Mouse (Mus musculus) MEL (cell line): ENCODE measurements around the gene Timp2. TPM values are rescaled to one million over a fixed set of nuclear protein-coding genes. Genes with fewer than 3 reads are reported as not detected.

Source experiments
- DNase-seq: peaks from one replicate; pipeline ENCODE4 v3.0.0; 2011; ENCODE audit warnings: low read depth, low spot score
- H3K27ac ChIP-seq: 2 replicates; pipeline ENCODE4 v1.5.1; 2012; ENCODE audit warnings: low read depth, mild to moderate bottlenecking, control low read depth, low read length, moderate library complexity; ENCODE audit not compliant: control insufficient read depth
- H3K27me3 ChIP-seq, 2 experiments: fragments of 150-350 bp in 1 of 2; sonication (generic) in 1 of 2; 2 replicates each; pipeline ENCODE4 v1.6.1; 2012; ENCODE audit warnings: low read length in 2 of 2, mild to moderate bottlenecking in 2 of 2, improper control_type of control experiment in 1 of 2, moderate library complexity in 1 of 2; ENCODE audit not compliant: insufficient read depth in 2 of 2, control insufficient read depth in 1 of 2
- H3K36me3 ChIP-seq, 2 experiments: 2 replicates each; pipeline ENCODE4 v1.6.1; 2012 to 2014; ENCODE audit warnings: low read length in 2 of 2, improper control_type of control experiment in 1 of 2, inconsistent platforms in 1 of 2, mild to moderate bottlenecking in 1 of 2; ENCODE audit not compliant: insufficient read depth in 2 of 2, control insufficient read depth in 1 of 2
- H3K4me1 ChIP-seq, 2 experiments: fragments of 150-350 bp in 1 of 2; sonication (generic) in 1 of 2; 2 replicates each; pipeline ENCODE4 v1.6.1; 2012; ENCODE audit warnings: low read length in 2 of 2, improper control_type of control experiment in 1 of 2, mild to moderate bottlenecking in 1 of 2; ENCODE audit not compliant: insufficient read depth in 2 of 2, control insufficient read depth in 1 of 2
- H3K4me3 ChIP-seq, 2 experiments: fragments of 150-350 bp in 1 of 2; sonication (generic) in 1 of 2; 2 replicates each; pipeline ENCODE4 v1.5.1; 2012; ENCODE audit warnings: low read depth in 2 of 2, low read length in 2 of 2, mild to moderate bottlenecking in 2 of 2, moderate library complexity in 2 of 2, control low read depth in 1 of 2, improper control_type of control experiment in 1 of 2; ENCODE audit not compliant: control insufficient read depth in 1 of 2, insufficient read depth in 1 of 2
- H3K79me2 ChIP-seq: 2 replicates; pipeline ENCODE4 v1.6.1; 2012; ENCODE audit warnings: mild to moderate bottlenecking, low read length, moderate library complexity; ENCODE audit not compliant: control insufficient read depth, poor library complexity, insufficient read depth
- H3K9ac ChIP-seq: 2 replicates; pipeline ENCODE4 v1.6.1; 2012; ENCODE audit warnings: low read depth, mild to moderate bottlenecking, control low read depth, low read length, moderate library complexity; ENCODE audit not compliant: control insufficient read depth, poor library complexity, severe bottlenecking
- H3K9me3 ChIP-seq: fragments of 150-350 bp; sonication (generic); replicated peaks from 2 replicates; pipeline ENCODE4 v1.6.1; 2012; ENCODE audit warnings: mild to moderate bottlenecking, low read length, improper control_type of control experiment, moderate library complexity; ENCODE audit not compliant: insufficient read depth
- EP300 ChIP-seq, 2 experiments: IDR thresholded peaks; 2 replicates each; pipeline ENCODE4 v1.6.1; 2011; ENCODE audit warnings: improper control_type of control experiment in 2 of 2, low read length in 2 of 2, low read depth in 1 of 2, mild to moderate bottlenecking in 1 of 2
- GABPA ChIP-seq: IDR thresholded peaks from 2 replicates; pipeline ENCODE4 v1.6.1; 2012; ENCODE audit warnings: low read depth, mild to moderate bottlenecking, inconsistent platforms, low read length, improper control_type of control experiment, moderate library complexity
- MAZ ChIP-seq: IDR thresholded peaks from 2 replicates; pipeline ENCODE4 v1.6.1; 2012; ENCODE audit warnings: low read depth, mild to moderate bottlenecking, inconsistent platforms, low read length, improper control_type of control experiment
- MEF2A ChIP-seq: IDR thresholded peaks from 2 replicates; pipeline ENCODE4 v1.6.1; 2014; ENCODE audit warnings: low read depth, mild to moderate bottlenecking, inconsistent platforms, low read length, improper control_type of control experiment; ENCODE audit not compliant: poor library complexity, insufficient replicate concordance, severe bottlenecking; ENCODE audit errors: extremely low read depth
- MXI1 ChIP-seq: IDR thresholded peaks from 2 replicates; pipeline ENCODE4 v1.6.1; 2011; ENCODE audit warnings: mild to moderate bottlenecking, low read depth, low read length, improper control_type of control experiment
- POLR2AphosphoS2 ChIP-seq: IDR thresholded peaks from 2 replicates; pipeline ENCODE4 v1.6.1; 2011; ENCODE audit warnings: low read length, improper control_type of control experiment
- RAD21 ChIP-seq: IDR thresholded peaks from 2 replicates; pipeline ENCODE4 v1.6.1; 2011; ENCODE audit warnings: mild to moderate bottlenecking, low read depth, low read length, improper control_type of control experiment
- SIN3A ChIP-seq: IDR thresholded peaks from 2 replicates; pipeline ENCODE4 v1.6.1; 2012; ENCODE audit warnings: low read length, improper control_type of control experiment, inconsistent platforms
- TAL1 ChIP-seq: IDR thresholded peaks from 2 replicates; pipeline ENCODE4 v1.6.1; 2012; ENCODE audit warnings: mild to moderate bottlenecking, inconsistent platforms, low read length, moderate library complexity, mixed read lengths
- UBTF ChIP-seq: IDR thresholded peaks from 2 replicates; pipeline ENCODE4 v1.6.1; 2012; ENCODE audit warnings: low read depth, mild to moderate bottlenecking, inconsistent platforms, low read length, improper control_type of control experiment, moderate library complexity, borderline replicate concordance; ENCODE audit not compliant: insufficient read depth
- USF2 ChIP-seq, 2 experiments: IDR thresholded peaks; 2 replicates each; pipeline ENCODE4 v1.6.1; 2011 to 2012; ENCODE audit warnings: improper control_type of control experiment in 2 of 2, low read length in 2 of 2, borderline replicate concordance in 1 of 2, inconsistent platforms in 1 of 2, low read depth in 1 of 2, mild to moderate bottlenecking in 1 of 2; ENCODE audit not compliant: insufficient read depth in 1 of 2
- ZMIZ1 ChIP-seq: IDR thresholded peaks from 2 replicates; pipeline ENCODE4 v1.6.1; 2012; ENCODE audit warnings: low read depth, mild to moderate bottlenecking, inconsistent platforms, low read length, improper control_type of control experiment, moderate library complexity
- ZNF384 ChIP-seq: IDR thresholded peaks from 2 replicates; pipeline ENCODE4 v1.6.1; 2012; ENCODE audit warnings: low read depth, mild to moderate bottlenecking, inconsistent platforms, low read length, improper control_type of control experiment
- polyA plus RNA-seq, 2 experiments: library from polyadenylated mRNA; stranded (reverse) in 1 of 2; unstranded in 1 of 2; fragments of >175 nt in 1 of 2; fragments of >200 nt in 1 of 2; gene quantifications; 2 replicates each; pipeline versions ENCODE4 v1.2.1 to v1.2.4; 2012; ENCODE audit warnings: low replicate concordance in 2 of 2, low read depth in 1 of 2; ENCODE audit not compliant: insufficient read length in 2 of 2, insufficient read depth in 1 of 2, missing spikeins in 1 of 2
- total RNA-seq: library from RNA; depleted of rRNA; stranded (reverse); fragments of 300-350 nt; gene quantifications from 2 replicates; pipeline ENCODE4 v1.2.3, GENCODE M21; 2012

Gene Timp2
- total and polyA plus RNA-seq, 3 experiments = not detected

- H3K4me3 ChIP-seq = no peak overlapping the region
- no peaks in the 10 kb centered on the region for H3K36me3 ChIP-seq
- H3K79me2 ChIP-seq = no peaks in the 10 kb centered on the region
- H3K9me3 ChIP-seq = no peaks in the 10 kb centered on the region
- no peak overlapping the region for H3K27ac ChIP-seq
- H3K4me1 ChIP-seq = no peaks in the 10 kb centered on the region
- H3K27me3 ChIP-seq = peaks cover 7% of the 10 kb centered on the region in 2 experiments
- no peak for TF ChIP-seq MAZ
- no peak for TF ChIP-seq POLR2AphosphoS2
- no peak for TF ChIP-seq GABPA
- no peak for TF ChIP-seq TAL1
- H3K9ac ChIP-seq = no peak overlapping the region
- DNase-seq = no peak
Observed at GRCm38 (mm10) chr11:118328947-118329346, 26.6 kb downstream of the Timp2 start.

GRCm38 (mm10) chr11:118328511-118328910, 27.0 kb downstream of the Timp2 start:
- Histone ChIP-seq H3K27me3 (peaks cover 6 to 10% of the 10 kb centered on the region in 2 experiments), H3K4me1 (no peaks in the 10 kb centered on the region), H3K27ac (no peak overlapping the region), H3K4me3 (no peak overlapping the region), H3K36me3 (no peaks in the 10 kb centered on the region), H3K79me2 (no peaks in the 10 kb centered on the region), H3K9ac (no peak overlapping the region), H3K9me3 (no peaks in the 10 kb centered on the region)
- TF ChIP-seq ZMIZ1 (no peak), MEF2A (no peak), SIN3A (no peak), USF2 (IDR thresholded peaks at IDR 0.05; ENCODE audit: borderline replicate concordance in 1 of 2, insufficient read depth in 1 of 2, low read depth in 1 of 2, low read length in 2 of 2) (no peak), MXI1 (no peak), ZNF384 (no peak), RAD21 (no peak), POLR2AphosphoS2 (no peak), UBTF (no peak), EP300 (IDR thresholded peaks at IDR 0.05; ENCODE audit: low read depth in 1 of 2, low read length in 2 of 2) (no peak), GABPA (no peak)
- no peak for DNase-seq
